Mouse (Mus musculus): Measurements from ENCODE around the gene Bin2. TPM values are rescaled to one million over a fixed set of nuclear protein-coding genes. Genes with fewer than 3 reads are reported as not detected.
A peak's percentile ranks its signal among the peaks of the same experiment; 100 is the strongest.

The Bin2 gene
- total RNA-seq, 1 experiment from 2014 or later: 213 TPM

- 0 out of 4 replicates have a peak, but pooled peaks of 1 of the 2 experiments have one; percentile 29 for ATAC-seq (replicated peaks in 1 of 2; ENCODE audit: insufficient read depth in 1 of 2, low FRiP score in 2 of 2, low TSS enrichment in 1 of 2, low read depth in 1 of 2, poor library complexity in 2 of 2, severe bottlenecking in 2 of 2)
Observed at GRCm38 (mm10) chr15:100635239-100635638, 34.1 kb downstream of the Bin2 start.

GRCm38 (mm10) chr15:100633341-100633740, 36.0 kb downstream of the Bin2 start:
- no peak for ATAC-seq (replicated peaks in 1 of 2; ENCODE audit: insufficient read depth in 1 of 2, low FRiP score in 2 of 2, low TSS enrichment in 1 of 2, low read depth in 1 of 2, poor library complexity in 2 of 2, severe bottlenecking in 2 of 2)

GRCm38 (mm10) chr15:100632323-100632722, 37.0 kb downstream of the Bin2 start:
- no peak for ATAC-seq (replicated peaks in 1 of 2; ENCODE audit: insufficient read depth in 1 of 2, low FRiP score in 2 of 2, low TSS enrichment in 1 of 2, low read depth in 1 of 2, poor library complexity in 2 of 2, severe bottlenecking in 2 of 2)

- ATAC-seq (replicated peaks in 1 of 2; ENCODE audit: insufficient read depth in 1 of 2, low FRiP score in 2 of 2, low TSS enrichment in 1 of 2, low read depth in 1 of 2, poor library complexity in 2 of 2, severe bottlenecking in 2 of 2): peak; percentile 37 to 48; a peak in 1 of 4 replicates
Observed at GRCm38 (mm10) chr15:100631454-100632170, 37.7 kb downstream of the Bin2 start.

GRCm38 (mm10) chr15:100630126-100630525, 39.2 kb downstream of the Bin2 start:
- ATAC-seq (replicated peaks in 1 of 2; ENCODE audit: insufficient read depth in 1 of 2, low FRiP score in 2 of 2, low TSS enrichment in 1 of 2, low read depth in 1 of 2, poor library complexity in 2 of 2, severe bottlenecking in 2 of 2): no peak

GRCm38 (mm10) chr15:100628797-100629196, 40.6 kb downstream of the Bin2 start:
- ATAC-seq (replicated peaks in 1 of 2; ENCODE audit: insufficient read depth in 1 of 2, low FRiP score in 2 of 2, low TSS enrichment in 1 of 2, low read depth in 1 of 2, poor library complexity in 2 of 2, severe bottlenecking in 2 of 2): no peak

- no peak for ATAC-seq (replicated peaks in 1 of 2; ENCODE audit: insufficient read depth in 1 of 2, low FRiP score in 2 of 2, low TSS enrichment in 1 of 2, low read depth in 1 of 2, poor library complexity in 2 of 2, severe bottlenecking in 2 of 2)
Observed at GRCm38 (mm10) chr15:100627774-100628370, 41.5 kb downstream of the Bin2 start.

- no peak for ATAC-seq (replicated peaks in 1 of 2; ENCODE audit: insufficient read depth in 1 of 2, low FRiP score in 2 of 2, low TSS enrichment in 1 of 2, low read depth in 1 of 2, poor library complexity in 2 of 2, severe bottlenecking in 2 of 2)
Observed at GRCm38 (mm10) chr15:100627287-100627686, 42.1 kb downstream of the Bin2 start.

GRCm38 (mm10) chr15:100624435-100624834, 44.9 kb downstream of the Bin2 start:
- no peak for ATAC-seq (replicated peaks in 1 of 2; ENCODE audit: insufficient read depth in 1 of 2, low FRiP score in 2 of 2, low TSS enrichment in 1 of 2, low read depth in 1 of 2, poor library complexity in 2 of 2, severe bottlenecking in 2 of 2)

GRCm38 (mm10) chr15:100623754-100624153, 45.6 kb downstream of the Bin2 start:
- ATAC-seq (replicated peaks in 1 of 2; ENCODE audit: insufficient read depth in 1 of 2, low FRiP score in 2 of 2, low TSS enrichment in 1 of 2, low read depth in 1 of 2, poor library complexity in 2 of 2, severe bottlenecking in 2 of 2): no peak

- ATAC-seq (replicated peaks in 1 of 2; ENCODE audit: insufficient read depth in 1 of 2, low FRiP score in 2 of 2, low TSS enrichment in 1 of 2, low read depth in 1 of 2, poor library complexity in 2 of 2, severe bottlenecking in 2 of 2): peak; percentile 70
Observed at GRCm38 (mm10) chr15:100622164-100622563, 47.2 kb downstream of the Bin2 start.

- ATAC-seq (replicated peaks in 1 of 2; ENCODE audit: insufficient read depth in 1 of 2, low FRiP score in 2 of 2, low TSS enrichment in 1 of 2, low read depth in 1 of 2, poor library complexity in 2 of 2, severe bottlenecking in 2 of 2): 0 out of 4 replicates have a peak, but pooled peaks of 1 of the 2 experiments have one; percentile 1
Observed at GRCm38 (mm10) chr15:100621671-100622070, 47.7 kb downstream of the Bin2 start.

- no peak for ATAC-seq (replicated peaks in 1 of 2; ENCODE audit: insufficient read depth in 1 of 2, low FRiP score in 2 of 2, low TSS enrichment in 1 of 2, low read depth in 1 of 2, poor library complexity in 2 of 2, severe bottlenecking in 2 of 2)
Observed at GRCm38 (mm10) chr15:100619200-100619599, 50.2 kb downstream of the Bin2 start.

- ATAC-seq (replicated peaks in 1 of 2; ENCODE audit: insufficient read depth in 1 of 2, low FRiP score in 2 of 2, low TSS enrichment in 1 of 2, low read depth in 1 of 2, poor library complexity in 2 of 2, severe bottlenecking in 2 of 2): no peak
Observed at GRCm38 (mm10) chr15:100616221-100616620, 53.1 kb downstream of the Bin2 start.

- peak; percentile 48 to 52 for ATAC-seq (replicated peaks in 1 of 2; ENCODE audit: insufficient read depth in 1 of 2, low FRiP score in 2 of 2, low TSS enrichment in 1 of 2, low read depth in 1 of 2, poor library complexity in 2 of 2, severe bottlenecking in 2 of 2)
Observed at GRCm38 (mm10) chr15:100615825-100616220, 53.5 kb downstream of the Bin2 start.

GRCm38 (mm10) chr15:100614996-100615824, 54.1 kb downstream of the Bin2 start, which contains the start of gene Dazap2:
Gene Dazap2 (plus strand): TSS chr15:100615349.
- peak; percentile 70 to 73 for ATAC-seq (replicated peaks in 1 of 2; ENCODE audit: insufficient read depth in 1 of 2, low FRiP score in 2 of 2, low TSS enrichment in 1 of 2, low read depth in 1 of 2, poor library complexity in 2 of 2, severe bottlenecking in 2 of 2)

- ATAC-seq (replicated peaks in 1 of 2; ENCODE audit: insufficient read depth in 1 of 2, low FRiP score in 2 of 2, low TSS enrichment in 1 of 2, low read depth in 1 of 2, poor library complexity in 2 of 2, severe bottlenecking in 2 of 2): peak; percentile 14 to 15; a peak in 2 of 4 replicates
Observed at GRCm38 (mm10) chr15:100614218-100614995, 54.9 kb downstream of the Bin2 start.

All from hematopoietic stem cell, adult 5-6 weeks (primary cell).